Mouse (Mus musculus): ENCODE data around the gene Chst7.

DNA sequence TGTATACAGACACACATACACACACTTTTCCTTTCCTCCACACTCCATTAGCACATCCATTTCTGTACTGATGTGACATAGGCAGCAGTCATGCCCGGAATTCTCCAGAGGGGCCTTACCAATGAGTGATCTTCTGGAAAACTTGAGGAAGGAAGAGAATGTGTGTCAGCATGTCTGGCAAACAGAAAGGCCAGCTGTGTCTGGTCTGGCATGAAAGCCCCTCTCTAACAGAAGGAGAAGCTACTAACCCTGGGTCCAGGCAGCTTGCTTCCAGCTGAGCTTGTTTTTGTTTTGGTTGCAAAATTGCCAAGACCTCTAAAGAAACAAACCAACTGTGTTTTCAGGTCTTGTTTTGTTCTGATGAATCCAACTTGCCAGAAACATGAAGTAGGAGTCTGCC lies 70.1 kb downstream of the Chst7 start:
- TF ChIP-seq POLR2A (IDR thresholded peaks at IDR 0.05; ENCODE audit: insufficient read length, low read depth) (no peak), USF1 (IDR thresholded peaks at IDR 0.05; ENCODE audit: low read depth) (no peak)

Data from myocyte (in vitro differentiated cells).